Mouse (Mus musculus) liver, postnatal 0 days (tissue): ENCODE results near the gene Zbtb49. TPM values are rescaled to one million over a fixed set of nuclear protein-coding genes. Genes with fewer than 3 reads are reported as not detected.

ENCODE experiments used
- ATAC-seq: fragments of 200-750 bp; cut with Nextera tagmentation; 2 replicates; pipeline ENCODE4 v1.8.0; 2017; ENCODE audit warnings: mild to moderate bottlenecking, moderate library complexity
- DNase-seq: peaks from one replicate; pipeline ENCODE4 v3.0.0-alpha.2; 2016
- H3K27ac ChIP-seq: fragments of 300-500 bp; sonication (generic); 2 replicates; pipeline ENCODE4 v1.5.1; 2014; ENCODE audit warnings: antibody characterized with exemption, moderate library complexity, mild to moderate bottlenecking, low read depth
- H3K27me3 ChIP-seq: fragments of 300-500 bp; sonication (generic); 2 replicates; pipeline ENCODE4 v1.6.1; 2014; ENCODE audit warnings: low read length, control low read depth, mixed read lengths; ENCODE audit not compliant: insufficient read depth
- H3K36me3 ChIP-seq: fragments of 300-500 bp; sonication (generic); replicated peaks from 2 replicates; pipeline ENCODE4 v1.6.1; 2014; ENCODE audit warnings: mild to moderate bottlenecking, control low read depth, low read length, moderate library complexity, mixed read lengths; ENCODE audit not compliant: insufficient read depth
- H3K4me1 ChIP-seq: fragments of 300-500 bp; sonication (generic); 2 replicates; pipeline ENCODE4 v1.6.1; 2014; ENCODE audit warnings: antibody characterized with exemption, mild to moderate bottlenecking, control low read depth; ENCODE audit not compliant: insufficient read depth
- H3K4me2 ChIP-seq: fragments of 300-500 bp; sonication (generic); 2 replicates; pipeline ENCODE4 v1.6.1; 2014; ENCODE audit warnings: low read depth, mild to moderate bottlenecking, low read length, moderate library complexity, mixed read lengths
- H3K4me3 ChIP-seq: fragments of 300-500 bp; sonication (generic); 2 replicates; pipeline ENCODE4 v1.5.1; 2014; ENCODE audit warnings: low read depth, low read length
- H3K9ac ChIP-seq: fragments of 300-500 bp; sonication (generic); replicated peaks from 2 replicates; pipeline ENCODE4 v1.6.1; 2014; ENCODE audit warnings: mild to moderate bottlenecking, moderate library complexity
- H3K9me3 ChIP-seq: fragments of 300-500 bp; sonication (generic); 2 replicates; pipeline ENCODE4 v1.6.1; 2016; ENCODE audit warnings: mild to moderate bottlenecking, control low read depth, low read length, mixed read lengths
- CTCF ChIP-seq: sonication (generic); IDR thresholded peaks from 2 replicates; pipeline ENCODE4 v1.5.1; 2016; ENCODE audit warnings: antibody characterized with exemption, low read depth
- EP300 ChIP-seq: IDR thresholded peaks from 2 replicates; pipeline ENCODE4 v1.6.1; 2016; ENCODE audit warnings: antibody characterized with exemption, low read depth, mild to moderate bottlenecking
- WGBS: fragments of 180-500 bp; shearing (Covaris S2); extraction: QIAGEN DNeasy Blood & Tissue Kit; methylation state at CpG from one replicate; pipeline ENCODE4 v1.1.7; 2014; ENCODE audit not compliant: insufficient replicate concordance; 5-methylcytosine and 5-hydroxymethylcytosine counted together
- polyA plus RNA-seq: library from polyadenylated mRNA; unstranded; fragments of >200 nt; fragmentation: Nextera tagmentation; extraction: Ambion mirVana; gene quantifications from 2 replicates; pipeline ENCODE4 v1.2.1, GENCODE M21; 2015

The Zbtb49 gene
- polyA plus RNA-seq, 1 experiment from 2014 or later: 1.8 TPM

GRCm38 (mm10) chr5:38197482-38197823 lies 22.8 kb downstream of the Zbtb49 start:
- WGBS: 20% methylated on average over 7 of the region's 7 CpGs
- no peak for ATAC-seq
- Histone ChIP-seq H3K4me1 (no peaks in the 10 kb centered on the region), H3K4me2 (no peak overlapping the region), H3K27ac (no peak overlapping the region), H3K4me3 (no peak overlapping the region), H3K9me3 (no peaks in the 10 kb centered on the region), H3K36me3 (peaks cover 10% of the 10 kb centered on the region), H3K27me3 (no peaks in the 10 kb centered on the region), H3K9ac (no peak overlapping the region)
- TF ChIP-seq CTCF (peak; percentile 86), EP300 (no peak)
- DNase-seq: peak; percentile 83

GRCm38 (mm10) chr5:38196821-38197481 lies 23.3 kb downstream of the Zbtb49 start:
- no peak overlapping the region for H3K9ac ChIP-seq
- no peaks in the 10 kb centered on the region for H3K4me1 ChIP-seq
- H3K9me3 ChIP-seq: no peaks in the 10 kb centered on the region
- H3K36me3 ChIP-seq: peaks cover 10% of the 10 kb centered on the region
- H3K27ac ChIP-seq: no peak overlapping the region
- H3K27me3 ChIP-seq: no peaks in the 10 kb centered on the region
- no peak for ATAC-seq
- no peak overlapping the region for H3K4me3 ChIP-seq
- WGBS: 67% methylated on average over 5 of the region's 5 CpGs
- DNase-seq: no peak
- no peak for TF ChIP-seq EP300
- TF ChIP-seq CTCF: no peak
- no peak overlapping the region for H3K4me2 ChIP-seq

- Histone ChIP-seq H3K9me3 (no peaks in the 10 kb centered on the region), H3K4me2 (no peak overlapping the region), H3K9ac (no peak overlapping the region), H3K4me1 (no peaks in the 10 kb centered on the region), H3K27me3 (no peaks in the 10 kb centered on the region), H3K36me3 (peaks cover 7% of the 10 kb centered on the region), H3K27ac (no peak overlapping the region), H3K4me3 (no peak overlapping the region)
- ATAC-seq (no peak), DNase-seq (no peak)
- TF ChIP-seq EP300: no peak
- no peak for TF ChIP-seq CTCF
Observed at GRCm38 (mm10) chr5:38195941-38196340, 24.3 kb downstream of the Zbtb49 start.

- H3K27me3 ChIP-seq: no peaks in the 10 kb centered on the region
- H3K9me3 ChIP-seq: no peaks in the 10 kb centered on the region
- no peak overlapping the region for H3K9ac ChIP-seq
- no peak overlapping the region for H3K27ac ChIP-seq
- ATAC-seq (no peak), DNase-seq (no peak)
- TF ChIP-seq CTCF (no peak), EP300 (no peak)
- H3K4me3 ChIP-seq: no peak overlapping the region
- H3K36me3 ChIP-seq: no peaks in the 10 kb centered on the region
- no peak overlapping the region for H3K4me2 ChIP-seq
- H3K4me1 ChIP-seq: no peaks in the 10 kb centered on the region
- 41% methylated on average over 2 of the region's 2 CpGs for WGBS
Observed at GRCm38 (mm10) chr5:38194946-38195345, 25.3 kb downstream of the Zbtb49 start.

GRCm38 (mm10) chr5:38190907-38191306 lies 29.4 kb downstream of the Zbtb49 start:
- no peak for DNase-seq
- Histone ChIP-seq H3K36me3 (no peaks in the 10 kb centered on the region), H3K9ac (no peak overlapping the region), H3K9me3 (no peaks in the 10 kb centered on the region), H3K27me3 (no peaks in the 10 kb centered on the region), H3K27ac (no peak overlapping the region), H3K4me1 (no peaks in the 10 kb centered on the region), H3K4me2 (no peak overlapping the region), H3K4me3 (no peak overlapping the region)
- TF ChIP-seq CTCF: no peak
- TF ChIP-seq EP300: no peak
- WGBS: 85% methylated on average over 3 of the region's 3 CpGs
- no peak for ATAC-seq

GRCm38 (mm10) chr5:38187006-38187405 lies 33.3 kb downstream of the Zbtb49 start:
- ATAC-seq: no peak

More at GRCm38 (mm10) chr5:38187006-38187405, 33.3 kb downstream of the Zbtb49 start:
- Histone ChIP-seq H3K27me3 (no peaks in the 10 kb centered on the region), H3K4me2 (no peak overlapping the region), H3K4me1 (no peaks in the 10 kb centered on the region), H3K9me3 (no peaks in the 10 kb centered on the region), H3K27ac (no peak overlapping the region), H3K4me3 (no peak overlapping the region), H3K36me3 (no peaks in the 10 kb centered on the region), H3K9ac (no peak overlapping the region)
- DNase-seq: no peak
- no peak for TF ChIP-seq EP300
- TF ChIP-seq CTCF: no peak
- WGBS: 77% methylated on average over 2 of the region's 2 CpGs
